Mouse (Mus musculus): ENCODE data around the gene Cyb5d1. TPM values are rescaled to one million over a fixed set of nuclear protein-coding genes. Genes with fewer than 3 reads are reported as not detected.

Gene Cyb5d1
- polyA plus RNA-seq, 1 experiment, result 26.6 TPM

DNA sequence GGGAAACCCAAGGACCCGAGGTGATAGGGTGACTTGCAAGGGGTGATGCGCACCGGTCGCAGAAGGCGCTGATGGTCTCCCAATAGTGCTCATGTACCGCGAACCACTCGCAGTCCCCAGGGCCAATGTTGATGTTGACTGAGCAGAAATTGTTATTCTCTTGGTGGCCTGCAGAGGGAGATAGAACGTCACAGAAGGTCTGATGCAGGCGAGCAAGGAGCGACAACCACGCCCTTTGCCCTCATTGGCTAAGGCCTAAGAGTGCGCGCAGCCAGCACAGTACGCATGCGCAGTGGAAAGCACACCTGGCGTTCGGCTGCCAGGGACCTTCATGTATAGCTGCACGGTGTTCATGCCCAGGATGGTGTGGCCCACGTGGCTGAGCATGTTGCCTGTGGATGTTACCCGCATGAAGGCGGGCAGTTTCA lies 5.8 kb upstream of the Cyb5d1 start:
- no peaks in the 10 kb centered on the region for H3K27me3 ChIP-seq (replicated peaks; ENCODE audit: control insufficient read depth, insufficient read depth, low read length)
- 11% methylated on average over 22 of the region's 22 CpGs for WGBS
- H3K4me1 ChIP-seq (ENCODE audit: control insufficient read depth, insufficient read depth, low read length), result no peaks in the 10 kb centered on the region; the same call in 1 of the 2 replicates
- H3K27ac ChIP-seq (ENCODE audit: insufficient read depth, low read depth, low read length), result no peak overlapping the region
- peak; percentile 96 for DNase-seq
- H3K36me3 ChIP-seq (ENCODE audit: control insufficient read depth, insufficient read depth, low read length), result peaks cover 5% of the 10 kb centered on the region; the same call in 1 of the 2 replicates
- no peak overlapping the region for H3K4me3 ChIP-seq (ENCODE audit: insufficient read depth, low read depth, low read length)
- TF ChIP-seq CTCF (conservative IDR thresholded peaks at IDR 0.05; ENCODE audit: insufficient read depth, insufficient read length, low read depth, low read length) (peak; percentile 97), POLR2A (IDR thresholded peaks at IDR 0.05; ENCODE audit: low read depth, low read length) (peak; percentile 35)

- WGBS, result 88% methylated on average over 25 of the region's 25 CpGs
- no peak for DNase-seq
- TF ChIP-seq CTCF (conservative IDR thresholded peaks at IDR 0.05; ENCODE audit: insufficient read depth, insufficient read length, low read depth, low read length), result no peak
- TF ChIP-seq POLR2A (IDR thresholded peaks at IDR 0.05; ENCODE audit: low read depth, low read length), result no peak
- Histone ChIP-seq H3K27me3 (replicated peaks; ENCODE audit: control insufficient read depth, insufficient read depth, low read length) (no peaks in the 10 kb centered on the region), H3K36me3 (ENCODE audit: control insufficient read depth, insufficient read depth, low read length) (peaks cover 5% of the 10 kb centered on the region; the same call in 1 of the 2 replicates), H3K4me1 (ENCODE audit: control insufficient read depth, insufficient read depth, low read length) (no peaks in the 10 kb centered on the region; the same call in 1 of the 2 replicates), H3K4me3 (ENCODE audit: insufficient read depth, low read depth, low read length) (no peak overlapping the region), H3K27ac (ENCODE audit: insufficient read depth, low read depth, low read length) (no peak overlapping the region)
Measured at GRCm38 (mm10) chr11:69400083-69400850, 4.8 kb upstream of the Cyb5d1 start.

DNA sequence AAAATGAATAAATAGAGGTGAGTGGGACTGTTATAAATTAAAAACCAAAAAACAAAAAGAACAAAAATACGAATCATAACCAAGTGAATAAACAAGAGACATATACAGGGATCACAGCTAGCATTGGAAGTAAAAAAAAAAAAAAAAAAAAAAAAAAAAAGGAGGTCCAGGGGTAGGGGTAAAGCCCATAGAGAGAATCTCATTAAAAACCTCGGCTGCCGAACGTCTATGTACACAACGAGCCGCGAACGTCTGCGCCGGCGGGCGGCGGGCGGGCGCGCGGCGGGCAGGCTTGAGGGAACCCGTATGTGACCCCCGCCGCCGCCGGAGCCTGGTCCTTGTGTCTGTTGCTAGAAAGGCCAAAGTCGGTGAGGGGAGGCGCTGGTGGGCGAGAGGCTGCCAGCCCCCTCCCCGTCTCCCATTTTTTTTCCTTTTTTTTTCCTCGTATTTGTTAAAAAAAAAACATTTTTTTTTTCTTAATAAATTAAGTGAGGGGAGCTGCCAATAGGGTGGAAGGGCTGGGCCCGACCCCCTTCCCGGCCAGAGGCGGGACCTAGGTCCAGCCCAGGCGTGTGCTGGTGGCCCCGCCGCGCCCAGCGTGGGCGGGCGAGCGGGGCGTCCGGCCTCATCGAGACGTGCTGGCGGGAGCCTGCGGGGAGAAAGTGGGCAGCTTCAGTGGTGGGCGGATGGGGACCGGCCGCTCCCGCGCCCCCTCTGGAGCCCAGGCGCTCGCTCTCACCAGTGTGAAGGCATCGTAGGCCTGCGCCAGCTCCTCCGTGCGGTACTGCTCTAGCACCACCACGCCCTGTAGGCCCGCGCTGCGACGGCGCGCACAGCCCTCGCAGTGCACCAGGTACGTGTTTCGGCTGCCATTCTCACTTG lies 4.0 kb upstream of the Cyb5d1 start:
- Histone ChIP-seq H3K27ac (ENCODE audit: insufficient read depth, low read depth, low read length) (no peak overlapping the region), H3K27me3 (replicated peaks; ENCODE audit: control insufficient read depth, insufficient read depth, low read length) (no peaks in the 10 kb centered on the region), H3K4me1 (ENCODE audit: control insufficient read depth, insufficient read depth, low read length) (peaks cover under 1% of the 10 kb centered on the region; the same call in 1 of the 2 replicates), H3K4me3 (ENCODE audit: insufficient read depth, low read depth, low read length) (no peak overlapping the region), H3K36me3 (ENCODE audit: control insufficient read depth, insufficient read depth, low read length) (peaks cover 3% of the 10 kb centered on the region; the same call in 1 of the 2 replicates)
- no peak for TF ChIP-seq CTCF (conservative IDR thresholded peaks at IDR 0.05; ENCODE audit: insufficient read depth, insufficient read length, low read depth, low read length)
- no peak for TF ChIP-seq POLR2A (IDR thresholded peaks at IDR 0.05; ENCODE audit: low read depth, low read length)
- 62% methylated on average over 66 of the region's 66 CpGs for WGBS
- DNase-seq, result no peak

- peak overlapping the region; percentile 60; the same call in 1 of the 2 replicates for H3K4me3 ChIP-seq (ENCODE audit: insufficient read depth, low read depth, low read length)
- 44% methylated on average over 21 of the region's 21 CpGs for WGBS
Measured at GRCm38 (mm10) chr11:69398486-69399200, 3.2 kb upstream of the Cyb5d1 start.

DNA sequence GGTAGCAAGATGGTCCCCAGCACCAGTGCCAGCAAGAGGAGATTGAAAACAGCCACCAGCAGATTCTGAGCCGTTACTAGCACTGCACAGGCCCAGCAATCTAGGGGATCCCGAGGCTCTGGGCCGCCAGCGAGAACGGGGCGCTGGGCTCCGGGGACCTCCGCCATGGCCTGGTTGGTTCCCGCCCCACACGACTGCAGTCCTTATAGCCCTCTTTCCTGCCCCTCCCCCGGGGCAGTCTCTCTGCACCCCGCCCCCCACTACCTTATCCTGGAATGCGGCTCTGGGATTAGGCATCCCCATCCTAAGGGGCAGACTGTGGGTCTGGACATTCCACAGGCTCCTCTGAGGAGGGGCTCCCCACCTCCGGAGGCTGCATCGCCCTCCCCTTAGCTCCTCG lies 2.6 kb upstream of the Cyb5d1 start, which contains the start of gene Tmem88:
Tmem88 (minus strand) TSS at position 176 of the 400 bp plus-strand sequence.
- peak within 1 kb of the TSS; percentile 63 for H3K27ac ChIP-seq (ENCODE audit: insufficient read depth, low read depth, low read length)
- H3K27me3 ChIP-seq (replicated peaks; ENCODE audit: control insufficient read depth, insufficient read depth, low read length), result no peaks in the 10 kb centered on the region
- 28% methylated on average over 16 of the region's 16 CpGs for WGBS

More at GRCm38 (mm10) chr11:69398486-69399200, 3.2 kb upstream of the Cyb5d1 start:
- no peak overlapping the region for H3K27ac ChIP-seq (ENCODE audit: insufficient read depth, low read depth, low read length)
- H3K36me3 ChIP-seq (ENCODE audit: control insufficient read depth, insufficient read depth, low read length), result 0 out of 2 replicates have a peak, but pooled peaks cover 3% of the 10 kb centered on the region
- no peak for DNase-seq
- H3K4me1 ChIP-seq (ENCODE audit: control insufficient read depth, insufficient read depth, low read length), result peaks cover 3% of the 10 kb centered on the region; the same call in 1 of the 2 replicates
- TF ChIP-seq CTCF (conservative IDR thresholded peaks at IDR 0.05; ENCODE audit: insufficient read depth, insufficient read length, low read depth, low read length) (no peak), POLR2A (IDR thresholded peaks at IDR 0.05; ENCODE audit: low read depth, low read length) (no peak)
- H3K27me3 ChIP-seq (replicated peaks; ENCODE audit: control insufficient read depth, insufficient read depth, low read length), result no peaks in the 10 kb centered on the region

DNA sequence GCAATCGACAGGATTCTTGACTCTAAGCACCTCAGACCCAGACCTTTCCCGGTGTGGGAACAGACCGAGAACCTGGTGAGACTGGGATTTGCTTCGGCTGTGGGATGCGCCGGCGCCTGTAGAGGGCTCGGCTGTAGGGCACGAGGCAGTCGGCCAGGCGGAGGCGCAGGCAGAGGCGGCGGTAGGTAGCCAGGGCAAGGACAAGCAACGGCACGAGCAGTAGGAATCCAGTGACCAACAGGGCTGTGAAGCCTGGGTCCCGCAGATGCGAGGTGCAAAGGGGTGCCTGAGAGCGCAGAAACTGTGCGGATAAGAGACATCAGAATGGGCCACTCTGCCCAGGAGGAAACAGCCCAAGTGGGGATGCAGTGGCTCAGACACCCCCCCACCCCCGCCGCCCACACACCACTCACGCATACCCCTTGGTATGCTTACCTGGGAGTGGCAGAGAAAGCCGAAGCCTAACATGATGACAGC lies 2.2 kb upstream of the Cyb5d1 start:
- Histone ChIP-seq H3K36me3 (ENCODE audit: control insufficient read depth, insufficient read depth, low read length) (no peaks in the 10 kb centered on the region), H3K4me1 (ENCODE audit: control insufficient read depth, insufficient read depth, low read length) (peaks cover 3% of the 10 kb centered on the region; the same call in 1 of the 2 replicates), H3K4me3 (ENCODE audit: insufficient read depth, low read depth, low read length) (peak overlapping the region; percentile 60), H3K27ac (ENCODE audit: insufficient read depth, low read depth, low read length) (peak overlapping the region; percentile 63), H3K27me3 (replicated peaks; ENCODE audit: control insufficient read depth, insufficient read depth, low read length) (no peaks in the 10 kb centered on the region)
- DNase-seq, result no peak
- WGBS, result 28% methylated on average over 24 of the region's 24 CpGs
- TF ChIP-seq POLR2A (IDR thresholded peaks at IDR 0.05; ENCODE audit: low read depth, low read length) (no peak), CTCF (conservative IDR thresholded peaks at IDR 0.05; ENCODE audit: insufficient read depth, insufficient read length, low read depth, low read length) (no peak)

More for the DNA sequence above, 2.6 kb upstream of the Cyb5d1 start, which contains the start of gene Tmem88:
- DNase-seq, result peak; percentile 69
- Histone ChIP-seq H3K36me3 (ENCODE audit: control insufficient read depth, insufficient read depth, low read length) (no peaks in the 10 kb centered on the region), H3K4me3 (ENCODE audit: insufficient read depth, low read depth, low read length) (peak within 1 kb of the TSS; percentile 60), H3K4me1 (ENCODE audit: control insufficient read depth, insufficient read depth, low read length) (peaks cover 3% of the 10 kb centered on the region; the same call in 1 of the 2 replicates)
- TF ChIP-seq CTCF (conservative IDR thresholded peaks at IDR 0.05; ENCODE audit: insufficient read depth, insufficient read length, low read depth, low read length) (no peak), POLR2A (IDR thresholded peaks at IDR 0.05; ENCODE audit: low read depth, low read length) (peak; percentile 27)
